Mouse (Mus musculus): ENCODE measurements around the gene Spdye4b.

DNA sequence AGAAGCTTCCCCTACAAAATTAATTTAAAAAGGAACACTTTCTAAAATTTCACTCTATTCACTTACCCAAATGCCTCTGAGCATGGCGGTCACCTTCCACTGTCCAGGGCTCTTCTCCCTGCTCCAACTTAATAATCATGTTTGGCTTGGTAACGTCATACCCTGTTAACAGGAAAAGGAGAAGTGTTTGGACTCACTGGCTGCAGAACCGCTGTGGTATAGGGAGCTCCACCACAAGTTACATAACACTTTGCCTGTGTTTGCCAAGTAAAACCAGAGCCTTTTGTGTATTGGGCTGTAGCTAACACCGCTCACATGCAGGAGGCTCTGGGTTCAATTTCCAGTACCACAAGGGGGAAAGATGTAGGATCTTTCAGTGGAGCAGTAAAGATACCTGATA is 4.8 kb upstream of the Spdye4b start:
- no peak for TF ChIP-seq CTCF (IDR thresholded peaks at IDR 0.05; ENCODE audit: control insufficient read depth, insufficient read depth, insufficient replicate concordance, low read depth, low read length)
- TF ChIP-seq POLR2A (IDR thresholded peaks at IDR 0.05; ENCODE audit: control insufficient read depth, low read depth, low read length) = no peak
